12 mouse cellular contexts compared by ENCODE assay signal in genomic region chr3:27511765-27512164, GRCm38 (mm10).
"Had no signal": no experiment of that assay in that cellular context is flagged by ENCODE, and none has a peak within 500 bp of the region (broad histone marks: within the 10 kb centered on the region; RNA-seq: fewer than 3 reads in every experiment).

No protein-coding gene starts in this region.

- DNase-seq: kidney, adult 9 months; kidney, postnatal 10 days; kidney, postnatal 4 days; lung, embryonic 14.5 days; lung, postnatal 10 days; lung, postnatal 4 days; retina, postnatal 1 day; right cerebral cortex, postnatal 14 days; thymus, postnatal 4 days had no signal

- ATAC-seq: intestine, postnatal 0 days; liver, embryonic 12.5 days; midbrain, embryonic 16.5 days had no signal
